In the genomic region with DNA sequence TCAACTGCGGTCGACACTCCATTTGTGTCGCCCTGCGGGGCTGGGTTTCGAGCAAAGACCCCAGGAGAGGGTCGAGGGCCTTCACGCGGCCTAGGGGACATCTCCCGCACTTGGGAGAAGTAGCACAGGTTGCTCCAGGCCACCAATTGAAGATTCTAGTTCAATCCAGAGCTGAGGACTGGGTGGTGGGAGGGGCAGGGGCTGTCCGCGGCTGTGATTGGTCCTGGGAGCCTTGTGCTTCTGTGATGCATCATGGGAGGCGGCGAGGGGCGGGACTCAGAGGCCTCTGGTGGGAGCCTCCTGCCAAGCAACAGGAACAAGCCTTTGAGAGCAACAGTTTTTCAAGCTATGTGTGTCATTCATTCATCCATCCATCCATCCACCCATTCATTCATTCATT, we compare ENCODE assay signal across 7 mouse cellular contexts.
DNase-seq lines count a peak whose midpoint lies in the region; ATAC-seq and TF ChIP-seq lines count a peak whose summit lies in the region.

No protein-coding gene starts in this region.

- H3K9me3 ChIP-seq in lung, embryonic 16.5 days (ENCODE audit: control insufficient read depth, low read length): no peaks in the 10 kb centered on the region
- no peaks in the 10 kb centered on the region for H3K9me3 ChIP-seq in forebrain, embryonic 15.5 days
- H3K9me3 ChIP-seq in midbrain, embryonic 12.5 days: no peaks in the 10 kb centered on the region

- no peaks in the 10 kb centered on the region for H3K27me3 ChIP-seq in lung, embryonic 16.5 days (ENCODE audit: control insufficient read depth, insufficient read depth, low read depth, low read length)
- H3K27me3 ChIP-seq in cerebellum, adult 2 months (ENCODE audit: control insufficient read depth, insufficient read depth, low read length): no peaks in the 10 kb centered on the region; the same call in 1 of the 2 replicates
- H3K27me3 ChIP-seq in forebrain, embryonic 15.5 days: no peaks in the 10 kb centered on the region
- peaks cover 9% of the 10 kb centered on the region; the same call in 1 of the 2 replicates for H3K27me3 ChIP-seq in midbrain, embryonic 12.5 days

- H3K4me2 ChIP-seq in lung, embryonic 16.5 days (ENCODE audit: low read depth, low read length): peak overlapping the region; percentile 42
- peak overlapping the region; percentile 27 for H3K4me2 ChIP-seq in forebrain, embryonic 15.5 days (replicated peaks)
- peak overlapping the region; percentile 21; the same call in 1 of the 2 replicates for H3K4me2 ChIP-seq in midbrain, embryonic 12.5 days (replicated peaks)

- WGBS in lung, embryonic 16.5 days: 46% methylated on average over 14 of the region's 14 CpGs
- WGBS in cerebellum, adult 2 months: 34% methylated on average over 14 of the region's 14 CpGs
- WGBS in forebrain, embryonic 15.5 days: 61% methylated on average over 14 of the region's 14 CpGs
- 63% methylated on average over 14 of the region's 14 CpGs for WGBS in midbrain, embryonic 12.5 days

- no peak for DNase-seq in lung, postnatal 25 days (ENCODE audit: low spot score)
- peak in 1 of 2 experiments; percentile 65 for DNase-seq in cerebellum, adult 2 months
- no peak for DNase-seq in spleen, postnatal 10 days (ENCODE audit: low spot score in 2 of 2)
- DNase-seq in kidney, postnatal 25 days: no peak

- TF ChIP-seq CTCF in cerebellum, adult 2 months (IDR thresholded peaks at IDR 0.05; ENCODE audit: borderline replicate concordance, insufficient read depth, low read depth, low read length): no peak

- H3K4me1 ChIP-seq in lung, embryonic 16.5 days (replicated peaks; ENCODE audit: control insufficient read depth, insufficient read depth, low read length): no peaks in the 10 kb centered on the region
- peaks cover 8% of the 10 kb centered on the region; the same call in 1 of the 2 replicates for H3K4me1 ChIP-seq in cerebellum, adult 2 months (ENCODE audit: control insufficient read depth, insufficient read depth, low read length)
- peaks cover 19% of the 10 kb centered on the region for H3K4me1 ChIP-seq in forebrain, embryonic 15.5 days
- H3K4me1 ChIP-seq in midbrain, embryonic 12.5 days: no peaks in the 10 kb centered on the region

- no peak for TF ChIP-seq POLR2A in cerebellum, adult 2 months (IDR thresholded peaks at IDR 0.05; ENCODE audit: borderline replicate concordance, insufficient read depth, low read length)

- H3K9ac ChIP-seq in lung, embryonic 16.5 days (ENCODE audit: low read length): no peak overlapping the region
- H3K9ac ChIP-seq in forebrain, embryonic 15.5 days (replicated peaks): no peak overlapping the region
- no peak overlapping the region for H3K9ac ChIP-seq in midbrain, embryonic 12.5 days (replicated peaks)

- no peak overlapping the region for H3K27ac ChIP-seq in lung, embryonic 16.5 days (ENCODE audit: low read length)
- H3K27ac ChIP-seq in cerebellum, adult 2 months (ENCODE audit: insufficient read depth, low read length): no peak overlapping the region
- H3K27ac ChIP-seq in forebrain, embryonic 15.5 days (replicated peaks): peak overlapping the region; percentile 54
- H3K27ac ChIP-seq in midbrain, embryonic 12.5 days (replicated peaks): no peak overlapping the region

- no peaks in the 10 kb centered on the region for H3K36me3 ChIP-seq in lung, embryonic 16.5 days (ENCODE audit: control insufficient read depth, insufficient read depth, low read length)
- H3K36me3 ChIP-seq in forebrain, embryonic 15.5 days: no peaks in the 10 kb centered on the region
- no peaks in the 10 kb centered on the region for H3K36me3 ChIP-seq in midbrain, embryonic 12.5 days

- peak overlapping the region; percentile 28 for H3K4me3 ChIP-seq in lung, embryonic 16.5 days (ENCODE audit: low read length)
- H3K4me3 ChIP-seq in cerebellum, adult 2 months (replicated peaks; ENCODE audit: insufficient read depth, low read depth, low read length): peak overlapping the region; percentile 49
- peak overlapping the region; percentile 17; the same call in 1 of the 2 replicates for H3K4me3 ChIP-seq in forebrain, embryonic 15.5 days
- no peak overlapping the region for H3K4me3 ChIP-seq in midbrain, embryonic 12.5 days

- peak; percentile 85 for ATAC-seq in lung, embryonic 16.5 days (ENCODE audit: low read depth)
- ATAC-seq in forebrain, embryonic 15.5 days (replicated peaks): peak; percentile 80
- ATAC-seq in midbrain, embryonic 12.5 days (ENCODE audit: low FRiP score, low read depth): 0 out of 2 replicates have a peak, but pooled peaks have one; percentile 30

Comparison
In these comparisons a context has a peak if more than half of its experiments do, and no peak if none do; other contexts are left out.
1. ATAC-seq: peak in every context shown above with its lines; median percentile 85 in lung, embryonic 16.5 days; 80 in forebrain, embryonic 15.5 days; 30 in midbrain, embryonic 12.5 days.